Mouse (Mus musculus) T-helper 17 cell (primary cell): ENCODE results near the gene Phyhipl.

Experiments used
- in situ Hi-C, 2 experiments: fragments of 300-600 bp; cut with MboI, MseI; formaldehyde crosslinking; loops; 1 replicate in 1 of 2; 2 replicates in 1 of 2; pipeline ENCODE4 v1.15.1; 2025; ENCODE audit warnings: high pct_unique_total_duplicates in 2 of 2

Phyhipl gene

DNA sequence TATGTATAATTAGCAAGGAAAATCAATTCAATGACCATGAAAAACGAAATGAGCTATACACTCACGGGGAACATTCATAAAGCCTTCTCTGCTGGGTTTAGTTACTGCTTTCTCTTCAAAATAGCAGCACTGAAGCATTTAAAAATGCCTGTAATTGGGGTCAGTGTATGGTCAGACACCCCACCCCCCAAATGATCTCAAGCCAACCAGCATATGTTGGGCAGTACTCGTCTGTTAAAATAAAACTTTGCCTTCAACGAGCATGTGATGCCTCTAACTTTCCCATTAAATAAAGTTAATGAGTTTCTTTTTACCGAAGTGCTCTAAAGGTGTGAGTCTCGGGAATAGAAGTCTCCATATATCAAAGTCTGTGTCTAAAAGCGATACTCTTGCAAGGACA lies at the start of gene Phyhipl:
TSS of gene Phyhipl (minus strand) at position 138 of the 400 bp plus-strand sequence.
- in situ Hi-C loops: no loop called here

DNA sequence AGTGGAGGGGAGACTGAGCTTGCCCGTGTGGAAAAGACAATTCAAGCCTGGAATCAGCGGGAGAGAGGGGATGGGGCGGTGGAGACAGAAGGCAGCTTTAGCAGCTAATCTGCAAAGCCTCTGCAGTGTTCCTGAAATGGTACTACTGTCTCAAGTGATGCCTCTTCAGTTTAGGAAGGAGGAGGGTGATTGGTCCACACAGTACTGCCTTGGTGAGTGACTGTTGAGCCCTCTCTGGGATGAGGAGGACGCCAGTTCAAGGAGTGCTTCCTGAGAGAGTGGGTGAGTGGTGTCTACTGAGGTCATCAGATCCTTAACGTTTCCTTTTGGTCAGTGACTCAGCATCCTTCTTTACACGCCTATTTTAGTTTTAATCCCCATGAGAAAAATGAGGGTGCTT lies 47.4 kb upstream of the Phyhipl start:
- in situ Hi-C loops: no loop called here

DNA sequence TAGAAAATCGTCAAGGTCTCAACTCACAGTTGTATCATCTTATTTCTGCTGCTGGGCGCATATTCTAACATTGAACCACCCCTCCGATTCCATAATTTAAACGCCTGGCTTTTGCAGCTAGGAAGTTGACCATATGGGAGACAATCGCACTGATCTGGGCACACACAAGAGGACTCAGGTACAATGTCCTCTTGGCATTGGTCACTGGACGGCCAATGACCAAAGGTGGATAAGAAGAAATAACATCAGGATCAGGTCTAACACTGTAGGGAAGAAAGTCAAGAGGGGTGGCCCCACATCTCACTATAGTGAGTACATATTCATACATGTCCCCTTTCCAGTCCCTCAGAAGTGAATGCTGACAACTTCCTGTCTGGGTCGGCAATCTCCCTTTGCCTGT lies 43.8 kb upstream of the Phyhipl start:
- in situ Hi-C loops: no loop called here

DNA sequence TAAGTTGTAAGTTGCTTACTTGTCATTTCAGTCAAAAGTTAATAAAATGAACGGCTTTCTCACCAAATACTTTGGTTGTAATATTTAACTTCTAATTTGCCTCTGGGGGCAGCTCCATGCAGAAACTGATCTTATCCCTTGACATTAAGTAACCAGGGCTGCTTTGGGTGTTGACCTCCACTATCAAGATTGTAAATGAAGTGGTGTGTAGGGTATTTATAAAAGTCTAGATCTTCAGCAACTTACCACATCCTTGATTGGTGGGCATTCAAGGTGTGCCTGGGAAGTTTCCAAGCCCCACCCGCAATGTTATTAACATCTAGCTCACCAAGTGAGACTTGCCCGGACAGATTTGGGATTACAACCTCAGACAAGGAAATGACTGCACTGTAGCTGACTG lies 42.2 kb upstream of the Phyhipl start:
- in situ Hi-C loops: no loop called here

DNA sequence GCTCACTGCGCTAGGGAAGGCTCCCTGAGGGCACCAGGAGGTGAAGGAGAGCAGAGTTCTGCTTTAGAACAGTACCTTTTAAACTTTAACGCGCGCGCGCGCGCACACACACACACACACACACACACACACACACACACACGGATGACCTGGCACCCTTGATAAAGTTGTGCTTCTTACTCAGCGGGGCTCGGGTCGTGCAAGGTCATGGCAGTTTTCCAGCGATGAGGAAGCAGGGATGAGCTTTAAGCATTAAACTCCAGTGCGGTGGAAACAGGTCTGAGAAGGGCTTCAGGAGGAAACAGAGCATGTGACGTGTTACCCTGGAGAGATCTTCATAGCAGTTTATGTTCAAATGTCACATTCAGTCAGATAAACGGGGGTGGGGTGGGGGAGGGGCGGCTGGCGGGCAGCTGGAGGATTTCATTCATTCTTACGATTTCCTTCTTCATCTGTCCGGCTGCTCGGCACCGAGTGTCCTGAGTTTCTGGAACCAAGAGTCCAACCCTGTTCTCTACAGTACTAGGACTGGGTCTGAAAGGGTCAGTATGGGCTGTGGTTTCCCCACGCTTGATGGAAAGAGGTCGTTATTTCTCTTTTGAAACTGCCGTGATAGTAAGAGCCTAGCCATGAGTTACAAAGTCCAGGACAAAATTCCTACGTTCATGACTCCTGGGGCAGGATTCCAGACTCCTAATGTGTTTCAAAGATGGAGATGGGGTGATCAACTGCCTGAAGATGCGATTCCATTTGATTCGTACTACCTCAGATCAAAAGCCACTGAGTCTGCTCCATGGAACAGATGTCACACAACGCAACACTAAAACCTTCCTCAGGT lies 41.2 kb upstream of the Phyhipl start:
- in situ Hi-C loops: no loop called here

DNA sequence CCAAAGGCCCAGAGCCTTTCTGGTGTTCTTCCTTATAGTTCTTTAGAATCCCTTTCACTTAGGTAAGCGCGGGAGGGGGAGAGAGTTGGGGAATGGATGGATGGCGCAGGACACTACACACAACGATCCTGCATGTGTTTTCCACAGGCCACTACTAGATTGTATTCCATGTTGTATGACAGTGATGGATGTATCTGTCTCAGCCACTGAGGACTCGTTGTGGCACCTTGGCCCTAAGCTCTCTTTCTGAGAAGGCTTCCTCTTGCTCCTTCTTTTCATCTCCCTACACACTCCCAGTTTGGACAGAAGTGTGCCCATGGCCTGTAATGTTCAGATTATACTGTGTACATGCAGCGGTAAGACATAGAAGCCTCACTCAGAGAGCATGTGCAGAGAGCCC lies 33.6 kb upstream of the Phyhipl start:
- in situ Hi-C loops: no loop called here

DNA sequence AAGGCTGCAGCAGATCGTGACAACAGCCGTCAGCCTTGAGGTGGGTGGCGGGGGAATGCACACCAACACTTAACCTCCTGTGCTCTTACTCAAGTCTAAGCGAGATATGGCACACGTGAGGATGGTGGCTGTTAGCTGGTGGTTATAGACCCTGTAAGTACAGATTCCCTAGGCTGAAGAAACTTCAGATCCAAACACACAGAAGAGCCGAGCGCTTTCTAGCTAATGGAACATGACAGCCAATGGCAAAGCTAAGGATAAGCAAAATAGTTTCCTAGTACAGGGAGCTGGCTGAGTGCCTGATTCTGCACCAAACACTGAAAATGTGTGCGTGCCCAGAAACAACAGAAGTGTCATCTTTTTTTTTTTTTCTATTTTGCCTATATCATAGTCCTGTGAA lies 33.1 kb upstream of the Phyhipl start:
- in situ Hi-C loops: no loop called here

DNA sequence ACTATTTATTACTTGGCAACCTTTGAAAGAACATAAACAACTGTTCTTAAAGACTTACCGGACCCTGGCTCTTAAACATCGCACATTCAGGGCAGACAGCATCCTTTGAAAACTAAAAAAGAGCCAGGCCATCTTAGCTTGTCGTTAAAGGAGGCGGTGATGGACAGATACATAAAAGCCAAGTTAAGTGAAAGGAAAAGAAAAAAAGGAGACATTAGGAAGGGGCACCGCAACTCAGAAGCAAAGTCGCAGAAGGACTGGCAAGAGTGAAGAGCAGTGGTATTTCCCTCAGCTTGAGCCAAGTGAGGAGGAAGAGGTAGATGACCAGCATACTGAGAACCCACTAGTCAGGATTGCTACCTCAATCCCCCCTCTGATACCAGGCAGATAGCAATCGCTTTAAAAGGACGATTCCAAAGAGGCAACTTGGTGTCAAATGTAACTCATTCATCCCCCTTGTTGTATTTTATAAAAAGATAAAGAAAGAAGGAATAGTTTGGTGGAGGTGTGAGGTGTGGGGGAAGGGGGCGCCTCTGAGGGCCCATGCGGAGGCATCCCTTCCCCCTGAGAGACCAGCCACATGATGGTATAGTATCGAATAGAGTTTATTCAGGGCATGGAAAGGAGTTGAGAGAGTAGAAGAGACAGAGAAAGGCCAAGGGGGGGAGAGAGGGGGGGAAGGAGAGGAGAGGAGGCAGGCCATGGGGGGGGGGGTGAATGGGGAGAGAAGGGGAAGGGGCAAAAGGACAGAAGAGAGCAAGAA lies 31.4 kb upstream of the Phyhipl start:
- in situ Hi-C loops: no loop called here

DNA sequence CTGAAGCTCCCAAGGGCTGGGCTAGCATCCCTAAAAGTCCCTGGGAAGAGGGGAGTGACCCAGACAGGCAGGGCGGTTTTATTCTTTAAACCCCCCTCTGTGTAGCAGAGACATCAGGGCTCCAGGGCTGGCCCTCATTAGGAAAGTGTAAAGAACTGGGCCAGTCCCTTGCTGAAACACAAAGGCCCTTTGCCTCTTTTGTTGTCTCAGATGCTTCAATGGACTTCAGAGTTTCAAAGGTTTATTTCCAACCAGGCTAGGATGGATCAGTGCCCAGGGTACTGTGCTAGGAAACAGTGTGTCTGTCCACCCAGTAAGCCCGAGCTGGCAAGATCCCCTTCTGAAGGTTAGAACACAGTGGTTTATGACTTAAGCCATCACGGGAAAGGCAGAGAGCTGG lies 30.7 kb upstream of the Phyhipl start:
- in situ Hi-C loops: no loop called here

DNA sequence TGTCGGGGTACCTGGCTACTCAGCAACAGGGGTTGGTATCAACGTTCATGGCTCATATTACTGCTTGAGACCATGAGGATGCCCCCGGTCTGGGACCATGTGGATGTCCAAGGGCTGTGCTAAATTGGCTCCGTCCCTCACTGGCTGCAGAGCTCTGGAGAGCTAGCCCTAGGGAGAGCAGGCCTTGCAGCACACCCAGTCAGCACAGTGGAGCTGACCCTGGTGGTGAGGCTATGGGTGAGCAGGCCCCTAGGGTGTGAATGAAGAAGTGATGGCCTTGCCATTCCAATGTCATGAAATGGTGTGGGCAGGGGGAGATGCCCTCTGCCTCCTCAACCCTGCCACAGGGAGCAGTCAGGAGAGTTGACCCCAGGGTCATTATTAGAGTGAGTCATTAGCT lies 27.7 kb upstream of the Phyhipl start:
- in situ Hi-C loops: no loop called here

DNA sequence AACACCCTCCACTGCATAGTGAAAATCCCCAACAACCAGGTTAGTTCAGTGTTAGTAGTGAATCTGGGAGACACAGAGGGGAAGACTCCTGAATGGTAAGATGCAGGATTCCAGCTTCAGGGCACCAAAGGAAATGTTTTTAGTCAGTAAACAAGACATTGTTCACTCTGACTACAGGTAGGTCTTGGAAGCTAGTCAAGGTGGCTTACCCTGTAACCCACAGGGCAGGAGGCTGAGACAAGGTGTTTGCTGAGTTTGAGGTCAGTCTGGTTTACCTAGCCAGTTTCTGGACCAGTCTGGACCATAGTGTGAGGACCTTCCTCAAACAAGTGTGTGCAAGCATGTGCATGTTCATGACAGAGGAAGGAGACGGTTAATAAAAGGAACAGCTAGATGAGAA lies 22.2 kb upstream of the Phyhipl start:
- in situ Hi-C loops: no loop called here

DNA sequence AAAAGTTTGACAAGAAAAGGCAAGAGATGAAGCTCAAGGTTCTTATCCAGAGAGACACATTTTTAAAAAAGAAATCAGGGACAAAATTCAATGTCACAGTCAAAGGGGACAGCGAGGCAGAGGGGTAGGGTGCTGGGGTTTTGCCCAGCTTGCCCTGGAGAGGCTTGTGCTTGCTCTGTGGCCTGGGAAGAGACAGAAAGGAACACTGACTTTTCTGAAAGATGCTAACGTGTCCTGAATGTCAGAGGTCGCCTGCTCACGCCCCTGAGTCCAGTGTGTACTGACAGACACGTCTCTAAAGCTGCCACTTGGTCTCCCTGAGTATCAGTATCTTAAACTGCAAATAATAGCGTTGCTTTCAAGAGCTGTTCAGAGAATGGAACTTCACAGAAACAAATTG lies 507 bp upstream of the Phyhipl start:
- in situ Hi-C loops: no loop called here

DNA sequence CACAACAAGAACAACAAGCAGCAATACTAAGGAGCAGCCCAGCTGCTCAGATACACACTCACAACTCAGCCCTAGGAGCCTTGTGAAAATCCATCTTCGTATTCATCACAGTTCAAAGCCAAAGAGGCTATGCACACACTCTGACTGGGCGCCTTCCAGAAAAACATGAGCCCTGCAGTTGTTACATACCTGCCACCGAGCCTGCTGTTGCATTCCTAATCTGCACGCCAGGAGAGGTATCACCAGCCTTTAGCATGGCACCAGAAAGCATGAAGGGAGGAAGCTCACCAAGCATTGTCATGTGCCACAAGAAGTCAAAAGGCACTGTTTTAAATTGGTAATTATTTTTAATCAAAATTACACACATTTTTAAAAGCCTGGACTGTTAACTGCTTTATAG lies 1.1 kb downstream of the Phyhipl start:
- in situ Hi-C loops: no loop called here

DNA sequence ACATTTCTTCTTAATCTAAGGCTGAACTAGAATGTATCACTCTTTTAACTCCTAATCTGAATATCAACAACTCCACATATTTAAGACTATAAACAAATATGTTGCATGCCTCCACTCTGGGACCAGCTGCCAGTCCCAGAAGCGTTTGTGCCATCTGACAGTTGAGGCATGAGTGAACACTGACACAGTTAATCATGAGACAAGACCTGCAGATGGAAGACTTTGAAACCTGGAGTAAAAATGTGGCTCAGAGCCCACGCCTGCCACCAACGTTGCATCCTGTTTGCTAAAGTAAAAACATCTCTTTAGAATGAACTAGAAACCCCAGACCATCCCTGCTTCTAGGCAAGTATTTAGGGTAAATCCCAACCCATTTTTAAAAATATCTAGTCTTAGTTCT lies 1.6 kb downstream of the Phyhipl start:
- in situ Hi-C loops: no loop called here

DNA sequence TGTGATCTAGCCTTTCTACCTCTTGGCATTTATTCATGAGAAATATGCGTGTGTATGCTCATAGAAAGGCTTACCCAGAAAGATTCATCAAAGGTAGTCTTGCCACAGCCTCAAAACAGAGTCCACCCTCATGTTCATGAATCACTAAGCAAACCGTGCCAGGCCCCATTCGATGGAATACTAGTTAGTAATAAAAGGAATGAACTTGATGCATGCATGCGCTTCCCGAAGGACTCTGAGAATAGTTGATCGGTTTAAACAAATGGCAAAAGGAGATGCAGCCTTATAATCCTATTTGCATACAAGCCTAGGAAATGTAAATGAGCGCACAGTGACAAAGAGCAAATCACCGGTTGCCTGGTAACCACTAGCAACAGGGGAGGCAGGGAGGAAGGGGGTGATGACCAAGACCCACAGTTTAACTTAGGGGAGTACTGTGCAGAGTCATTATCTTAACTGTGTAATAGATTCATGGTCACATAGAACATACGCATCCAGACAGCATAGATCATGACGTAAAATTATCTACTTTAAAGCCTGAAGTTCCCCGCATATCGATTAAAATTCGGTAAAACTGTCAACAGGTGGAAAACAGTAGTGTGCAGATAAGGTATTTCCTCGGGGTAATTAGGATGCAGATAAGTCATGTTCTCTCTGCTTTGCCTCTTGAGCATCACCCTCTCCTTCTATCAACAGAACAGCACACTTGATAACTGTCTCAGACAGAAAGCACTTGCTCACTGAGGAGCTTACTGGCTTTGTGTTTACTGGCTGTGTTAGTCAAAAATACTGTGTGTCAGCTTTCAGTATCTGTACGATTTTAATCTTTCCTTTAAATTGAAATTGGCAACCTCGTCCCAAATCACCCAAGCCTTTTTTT lies 3.8 kb downstream of the Phyhipl start:
- in situ Hi-C loops: no loop called here

DNA sequence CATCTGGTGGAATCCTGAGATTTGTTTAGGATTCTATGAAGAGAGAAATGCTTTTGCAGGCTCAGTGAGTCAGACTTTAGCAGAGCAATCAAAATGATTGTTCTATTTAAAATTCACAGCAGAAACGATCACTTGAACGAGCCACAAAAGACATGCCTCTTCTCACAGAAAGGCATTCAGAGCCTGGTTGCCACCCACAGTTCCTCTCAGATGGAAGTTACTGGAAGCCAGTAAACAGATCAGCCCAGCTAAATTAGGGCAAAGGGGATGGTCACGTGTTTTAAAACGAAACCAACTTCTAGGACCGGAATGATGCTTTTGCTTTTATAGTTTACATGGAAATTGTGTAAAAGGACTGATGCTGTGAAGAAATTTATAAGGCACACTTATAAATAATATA lies 6.9 kb downstream of the Phyhipl start:
- in situ Hi-C loops: no loop called here

DNA sequence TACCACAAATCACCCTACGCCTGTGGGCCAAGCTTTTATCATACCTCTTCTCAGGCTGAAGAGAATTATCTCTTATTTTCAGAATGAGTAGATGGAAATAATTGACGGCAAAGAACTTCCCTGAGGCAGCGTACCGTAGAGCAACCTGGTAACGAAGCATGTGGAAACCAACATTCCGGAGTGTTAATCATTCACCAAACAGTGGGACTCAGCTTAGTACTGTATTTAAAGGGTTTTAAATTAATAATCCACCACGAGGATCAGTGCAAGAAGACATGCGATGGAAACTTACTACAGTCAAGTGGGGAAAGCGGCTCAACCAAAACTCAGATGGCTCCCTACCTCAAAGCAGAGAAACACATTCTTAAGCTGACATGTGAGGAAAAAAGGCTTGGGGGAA lies 12.6 kb downstream of the Phyhipl start:
- in situ Hi-C loops: no loop called here

DNA sequence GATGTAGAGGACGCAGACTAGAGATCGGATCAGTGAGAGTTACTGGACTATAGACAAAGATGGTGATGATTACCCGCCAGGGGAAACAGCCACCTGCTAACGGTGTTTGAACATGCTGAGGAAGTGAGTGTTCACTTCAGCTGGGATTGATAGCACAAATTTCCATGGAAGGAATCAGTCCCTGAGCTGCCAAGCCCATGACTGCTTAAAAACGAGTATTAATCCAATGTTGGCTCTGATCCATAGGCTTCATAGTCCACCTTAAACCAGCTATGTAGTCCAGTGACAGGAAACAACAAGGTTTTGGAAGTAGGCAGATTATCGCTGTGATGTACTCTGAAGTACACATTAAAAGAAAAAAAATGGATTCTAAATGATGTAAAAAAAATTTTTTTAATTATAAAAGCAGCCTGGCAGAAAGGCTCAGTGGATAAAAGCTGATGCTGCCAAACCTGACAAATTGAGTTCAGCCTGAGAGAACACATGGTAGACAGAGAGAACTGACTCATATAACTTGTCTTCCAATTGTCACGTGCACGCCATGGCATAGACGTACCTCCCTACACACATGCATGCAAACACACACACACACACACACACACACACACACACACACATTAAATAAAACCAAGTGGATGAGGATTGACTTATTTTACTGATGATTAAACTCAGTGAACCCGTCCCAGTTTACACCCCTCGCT lies 14.7 kb downstream of the Phyhipl start:
- in situ Hi-C loops: no loop called here

DNA sequence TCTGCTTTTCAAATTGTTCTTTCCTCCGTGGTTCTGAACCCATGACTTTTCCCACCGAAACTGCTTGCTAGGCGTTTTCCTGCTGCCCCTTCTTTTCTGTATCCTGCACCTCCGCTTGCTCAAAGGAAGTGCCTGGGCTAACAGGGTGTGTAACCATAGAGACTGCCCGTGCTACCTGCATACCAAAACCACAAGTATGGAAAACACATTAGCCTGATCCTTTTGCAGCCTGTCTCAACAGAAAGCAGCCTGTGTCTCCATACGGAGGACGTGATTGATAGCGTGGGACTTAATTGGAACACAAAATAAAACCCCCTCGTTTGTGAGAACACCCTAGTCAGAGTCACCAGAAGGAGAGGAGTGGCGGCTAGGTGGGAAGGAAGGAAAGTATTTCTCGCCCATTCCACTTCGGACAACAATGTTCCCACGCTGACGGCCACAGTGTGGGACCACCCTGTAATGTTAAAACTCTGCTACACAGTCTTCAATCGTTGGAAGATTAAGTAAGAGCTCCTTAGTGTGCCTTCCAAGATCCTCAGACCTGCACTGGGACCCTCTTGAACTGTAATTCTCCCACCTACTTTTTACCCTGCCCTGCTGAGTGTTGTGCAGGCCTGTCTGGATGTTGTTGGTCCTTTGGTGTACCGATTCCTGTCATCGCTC lies 15.6 kb downstream of the Phyhipl start:
- in situ Hi-C loops: no loop called here

DNA sequence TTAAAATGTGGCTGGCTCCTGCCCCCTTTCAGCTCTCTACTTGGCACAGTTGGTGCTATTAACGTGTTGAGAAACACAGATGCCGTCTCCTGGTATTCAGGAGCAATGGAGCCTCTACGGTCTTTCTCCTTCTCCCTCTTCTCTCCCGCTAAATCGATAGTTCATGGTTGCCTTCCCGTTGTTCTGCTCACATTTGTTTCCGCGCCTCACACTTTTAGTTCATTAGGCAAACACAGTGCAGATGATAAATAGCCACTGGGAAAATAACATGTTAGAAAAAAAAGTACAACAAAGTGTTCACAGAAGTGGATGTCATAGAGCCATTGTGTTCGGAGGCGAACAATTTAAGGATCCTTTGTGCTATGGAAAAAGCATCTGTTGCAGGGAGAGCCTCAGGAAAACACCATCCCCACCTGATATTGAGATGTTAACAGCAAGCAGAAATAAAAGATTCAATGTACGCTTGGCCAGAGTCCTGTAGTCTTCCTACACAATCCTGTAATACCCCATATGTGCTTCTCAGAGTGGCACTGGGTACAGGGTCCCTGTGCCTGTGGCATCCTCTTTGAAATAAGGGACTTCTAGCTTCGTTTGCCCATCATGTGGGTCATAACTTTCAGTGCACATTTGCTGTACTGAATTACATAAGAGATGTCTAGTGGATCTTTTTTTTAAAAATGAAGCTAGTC lies 18.0 kb downstream of the Phyhipl start:
- in situ Hi-C loops: no loop called here
